Mouse (Mus musculus) embryonic facial prominence, embryonic 13.5 days (tissue): ENCODE measurements around the gene D7Ertd443e. TPM values are rescaled to one million over a fixed set of nuclear protein-coding genes. Genes with fewer than 3 reads are reported as not detected.

ENCODE experiments used
- ATAC-seq: fragments of 200-750 bp; cut with Nextera tagmentation; 2 replicates; pipeline ENCODE4 v1.8.0; 2017; ENCODE audit warnings: low read depth; ENCODE audit not compliant: insufficient number of reproducible peaks, insufficient read depth, low FRiP score, low TSS enrichment
- H3K27ac ChIP-seq: fragments of 300-500 bp; sonication (generic); 2 replicates; pipeline ENCODE4 v1.5.1; 2015; ENCODE audit warnings: moderate library complexity, mild to moderate bottlenecking, inconsistent platforms
- H3K27me3 ChIP-seq: fragments of 300-500 bp; sonication (generic); 2 replicates; pipeline ENCODE4 v1.6.1; 2015; ENCODE audit warnings: mild to moderate bottlenecking, inconsistent platforms
- H3K36me3 ChIP-seq: fragments of 300-500 bp; sonication (generic); 2 replicates; pipeline ENCODE4 v1.6.1; 2015; ENCODE audit warnings: mild to moderate bottlenecking, inconsistent platforms
- H3K4me1 ChIP-seq: fragments of 300-500 bp; sonication (generic); 2 replicates; pipeline ENCODE4 v1.6.1; 2015; ENCODE audit warnings: inconsistent platforms
- H3K4me2 ChIP-seq: fragments of 300-500 bp; sonication (generic); 2 replicates; pipeline ENCODE4 v1.6.1; 2015; ENCODE audit warnings: moderate library complexity, mild to moderate bottlenecking, inconsistent platforms
- H3K4me3 ChIP-seq: fragments of 300-500 bp; sonication (generic); 2 replicates; pipeline ENCODE4 v1.5.1; 2015; ENCODE audit warnings: mild to moderate bottlenecking, inconsistent platforms
- H3K9ac ChIP-seq: fragments of 300-500 bp; sonication (generic); 2 replicates; pipeline ENCODE4 v1.6.1; 2015; ENCODE audit warnings: mild to moderate bottlenecking, inconsistent platforms
- H3K9me3 ChIP-seq: fragments of 300-500 bp; sonication (generic); 2 replicates; pipeline ENCODE4 v1.6.1; 2016; ENCODE audit warnings: inconsistent platforms
- WGBS: fragments of 180-500 bp; shearing (Covaris S2); methylation state at CpG from one replicate; pipeline ENCODE4 v1.1.7; 2015; ENCODE audit warnings: mixed read lengths; 5-methylcytosine and 5-hydroxymethylcytosine counted together
- polyA plus RNA-seq: library from polyadenylated mRNA; unstranded; fragments of >200 nt; fragmentation: Nextera tagmentation; extraction: Ambion mirVana; gene quantifications from 2 replicates; pipeline ENCODE4 v1.2.1, GENCODE M21; 2015

D7Ertd443e gene
- polyA plus RNA-seq, 1 experiment from 2014 or later: 0.08 TPM

DNA sequence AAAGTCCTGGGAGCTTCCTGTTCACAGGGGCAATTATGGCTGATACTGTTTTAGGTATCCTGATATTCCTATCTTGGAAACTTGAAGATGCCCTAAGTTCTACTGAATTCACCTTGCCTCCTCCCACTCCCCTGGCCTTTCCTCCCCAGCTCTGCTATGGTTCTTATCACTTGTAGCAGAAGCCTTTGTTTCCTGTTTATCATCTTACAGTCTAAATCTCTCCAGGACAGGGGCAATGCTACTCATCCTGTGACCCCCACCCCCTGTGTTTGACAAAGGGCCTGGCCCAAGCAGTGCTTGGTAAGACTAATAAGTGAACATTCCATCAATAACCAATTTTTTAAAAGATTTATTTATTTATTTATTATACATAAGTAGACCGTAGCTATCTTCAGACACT is 144.9 kb downstream of the D7Ertd443e start:
- H3K4me2 ChIP-seq: no peak overlapping the region
- no peak overlapping the region for H3K27ac ChIP-seq
- no peak overlapping the region for H3K4me3 ChIP-seq
- no peaks in the 10 kb centered on the region for H3K9me3 ChIP-seq
- 91% methylated on average over 1 of the region's 1 CpGs for WGBS
- no peaks in the 10 kb centered on the region for H3K4me1 ChIP-seq
- H3K36me3 ChIP-seq: no peaks in the 10 kb centered on the region
- H3K27me3 ChIP-seq: no peaks in the 10 kb centered on the region
- no peak overlapping the region for H3K9ac ChIP-seq
- no peak for ATAC-seq

DNA sequence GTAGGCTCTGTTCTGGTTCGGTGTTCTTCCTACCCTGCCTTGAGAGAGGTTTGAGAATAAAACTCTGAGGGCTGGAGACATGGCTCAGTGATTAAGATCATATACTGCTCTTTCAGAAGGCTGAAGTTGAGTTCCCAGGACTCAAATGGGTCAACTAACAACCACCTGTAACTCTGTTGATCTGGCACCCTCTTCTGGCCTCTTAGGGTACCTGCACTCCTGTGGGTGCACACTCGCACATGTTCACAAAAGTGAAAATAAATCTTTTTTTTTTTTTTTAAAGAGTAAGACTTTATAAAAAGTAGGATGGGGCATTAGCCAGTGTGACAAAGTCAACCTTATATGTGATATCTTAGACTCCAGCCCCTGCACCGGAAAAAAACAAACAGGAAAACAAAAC is 146.6 kb downstream of the D7Ertd443e start:
- H3K9ac ChIP-seq: no peak overlapping the region
- no peaks in the 10 kb centered on the region for H3K27me3 ChIP-seq
- H3K9me3 ChIP-seq: no peaks in the 10 kb centered on the region
- H3K4me1 ChIP-seq: no peaks in the 10 kb centered on the region
- H3K4me2 ChIP-seq: no peak overlapping the region
- WGBS: 98% methylated on average over 3 of the region's 3 CpGs
- no peak overlapping the region for H3K27ac ChIP-seq
- H3K4me3 ChIP-seq: no peak overlapping the region
- H3K36me3 ChIP-seq: no peaks in the 10 kb centered on the region
- ATAC-seq: no peak

DNA sequence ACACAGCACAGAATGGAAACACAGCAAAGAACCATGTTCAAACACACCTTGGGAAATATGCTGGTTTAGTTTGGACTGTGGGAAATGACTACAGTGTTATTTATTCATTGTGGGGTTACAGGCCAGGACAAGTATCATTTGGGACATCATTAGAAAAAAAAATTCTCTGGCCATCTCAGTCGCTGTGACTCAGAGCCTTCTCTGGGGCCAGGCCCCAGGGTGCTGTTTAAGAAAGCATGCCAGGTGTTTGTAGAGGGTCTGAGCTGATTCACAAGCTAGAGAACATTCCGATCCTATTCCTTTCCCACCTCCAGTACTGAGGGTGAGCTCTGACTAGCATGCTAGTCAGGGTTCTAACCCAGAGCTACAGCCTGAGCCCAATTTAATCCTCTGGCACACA is 148.1 kb downstream of the D7Ertd443e start:
- 81% methylated on average over 2 of the region's 2 CpGs for WGBS
- no peaks in the 10 kb centered on the region for H3K27me3 ChIP-seq
- no peaks in the 10 kb centered on the region for H3K4me1 ChIP-seq
- H3K36me3 ChIP-seq: no peaks in the 10 kb centered on the region
- no peak overlapping the region for H3K4me2 ChIP-seq
- no peak overlapping the region for H3K9ac ChIP-seq
- H3K9me3 ChIP-seq: no peaks in the 10 kb centered on the region
- no peak for ATAC-seq
- no peak overlapping the region for H3K27ac ChIP-seq
- H3K4me3 ChIP-seq: no peak overlapping the region

GRCm38 (mm10) chr7:134236727-134237126 is 148.7 kb downstream of the D7Ertd443e start:
- Histone ChIP-seq H3K36me3 (no peaks in the 10 kb centered on the region), H3K27ac (no peak overlapping the region), H3K9ac (no peak overlapping the region), H3K4me1 (peaks cover 3% of the 10 kb centered on the region), H3K4me2 (no peak overlapping the region), H3K27me3 (no peaks in the 10 kb centered on the region), H3K4me3 (no peak overlapping the region), H3K9me3 (no peaks in the 10 kb centered on the region)
- ATAC-seq: no peak

GRCm38 (mm10) chr7:134235552-134235951 is 149.9 kb downstream of the D7Ertd443e start:
- no peak overlapping the region for H3K4me2 ChIP-seq
- 76% methylated on average over 2 of the region's 2 CpGs for WGBS
- H3K9me3 ChIP-seq: no peaks in the 10 kb centered on the region
- H3K36me3 ChIP-seq: no peaks in the 10 kb centered on the region
- H3K4me1 ChIP-seq: peaks cover 6% of the 10 kb centered on the region
- no peaks in the 10 kb centered on the region for H3K27me3 ChIP-seq
- no peak for ATAC-seq
- no peak overlapping the region for H3K9ac ChIP-seq
- no peak overlapping the region for H3K27ac ChIP-seq
- no peak overlapping the region for H3K4me3 ChIP-seq

GRCm38 (mm10) chr7:134231378-134232346 is 153.8 kb downstream of the D7Ertd443e start, which contains the start of gene Adam12:
TSS of gene Adam12 (minus strand) at chr7:134232146.
- no peak for ATAC-seq
- Histone ChIP-seq H3K27me3 (peaks cover 11% of the 10 kb centered on the region; the same call in 1 of the 2 replicates), H3K9me3 (no peaks in the 10 kb centered on the region), H3K4me1 (peaks cover 6% of the 10 kb centered on the region), H3K4me2 (no peak within 1 kb of the TSS), H3K36me3 (no peaks in the 10 kb centered on the region), H3K27ac (no peak within 1 kb of the TSS), H3K4me3 (no peak within 1 kb of the TSS), H3K9ac (no peak within 1 kb of the TSS)
- 65% methylated on average over 14 of the region's 14 CpGs for WGBS

GRCm38 (mm10) chr7:134230708-134231107 is 154.8 kb downstream of the D7Ertd443e start:
- Histone ChIP-seq H3K27me3 (peaks cover 20% of the 10 kb centered on the region), H3K9me3 (no peaks in the 10 kb centered on the region), H3K27ac (no peak overlapping the region), H3K4me3 (no peak overlapping the region), H3K36me3 (no peaks in the 10 kb centered on the region), H3K4me1 (peaks cover 6% of the 10 kb centered on the region), H3K4me2 (no peak overlapping the region), H3K9ac (no peak overlapping the region)
- ATAC-seq: no peak
- 81% methylated on average over 3 of the region's 3 CpGs for WGBS

DNA sequence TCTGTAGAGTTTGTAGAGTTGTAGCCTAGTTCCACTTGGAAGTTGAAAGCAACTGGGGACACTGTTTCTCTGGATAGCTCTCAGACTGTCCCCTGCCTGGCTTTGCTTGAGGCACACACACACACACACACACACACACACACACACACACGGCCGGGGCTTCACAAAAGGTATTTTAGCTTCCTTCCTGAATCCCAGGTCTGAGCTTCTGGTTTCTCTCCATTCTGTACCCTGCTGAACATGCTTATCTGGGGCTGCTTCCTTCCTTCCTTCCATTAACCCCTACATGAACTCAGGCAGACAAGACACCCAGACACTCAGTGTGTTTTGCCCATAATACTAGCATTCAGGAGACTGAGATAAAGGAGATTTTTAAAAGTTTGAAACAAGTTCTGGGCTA is 155.6 kb downstream of the D7Ertd443e start:
- WGBS: 67% methylated on average over 2 of the region's 2 CpGs

DNA sequence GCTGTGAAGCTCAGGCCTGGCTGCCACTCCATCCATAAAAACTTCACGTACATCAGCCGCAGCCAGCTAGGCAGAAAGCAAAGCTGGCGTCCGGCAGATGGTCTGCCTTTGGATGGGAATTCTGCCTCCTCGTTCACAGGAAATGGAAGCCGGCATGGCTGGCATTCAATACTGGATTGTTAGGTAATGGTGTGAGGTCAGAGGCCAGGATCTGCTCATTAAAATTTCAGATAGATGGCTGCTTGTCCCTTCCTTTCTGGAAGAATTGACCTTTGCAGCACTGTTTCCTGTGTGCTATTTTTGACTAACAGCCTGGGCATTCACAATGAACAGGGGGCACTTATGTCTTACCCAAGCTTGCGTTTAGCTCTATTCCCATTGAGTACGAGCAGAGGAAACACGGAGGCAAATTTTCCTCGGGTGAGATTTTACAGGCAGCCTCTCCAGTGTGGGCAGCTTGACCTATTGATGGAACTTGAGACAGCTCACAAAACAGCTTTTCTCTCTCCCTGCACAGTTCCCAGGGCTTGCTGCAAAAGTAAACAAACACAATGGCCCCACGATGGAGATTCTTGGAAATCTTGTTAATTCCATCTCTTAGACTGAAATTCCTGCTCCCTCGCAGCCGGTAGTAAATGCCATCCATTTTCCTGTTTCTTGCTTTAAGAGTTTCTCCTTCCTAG is 157.5 kb downstream of the D7Ertd443e start:
- no peak overlapping the region for H3K4me3 ChIP-seq
- no peak overlapping the region for H3K9ac ChIP-seq
- ATAC-seq: no peak
- H3K9me3 ChIP-seq: no peaks in the 10 kb centered on the region
- peaks cover 35% of the 10 kb centered on the region for H3K27me3 ChIP-seq
- no peak overlapping the region for H3K4me2 ChIP-seq
- H3K4me1 ChIP-seq: peaks cover 12% of the 10 kb centered on the region
- WGBS: 22% methylated on average over 13 of the region's 13 CpGs
- H3K36me3 ChIP-seq: no peaks in the 10 kb centered on the region
- 0 out of 2 replicates have a peak overlapping the region, but pooled peaks have one; percentile 45 for H3K27ac ChIP-seq

More for the DNA sequence above, 155.6 kb downstream of the D7Ertd443e start:
- ATAC-seq: no peak
- H3K4me1 ChIP-seq: peaks cover 6% of the 10 kb centered on the region
- H3K9ac ChIP-seq: no peak overlapping the region
- no peak overlapping the region for H3K4me3 ChIP-seq
- H3K9me3 ChIP-seq: no peaks in the 10 kb centered on the region
- H3K36me3 ChIP-seq: no peaks in the 10 kb centered on the region
- H3K27me3 ChIP-seq: peaks cover 27% of the 10 kb centered on the region
- H3K4me2 ChIP-seq: no peak overlapping the region
- H3K27ac ChIP-seq: no peak overlapping the region

DNA sequence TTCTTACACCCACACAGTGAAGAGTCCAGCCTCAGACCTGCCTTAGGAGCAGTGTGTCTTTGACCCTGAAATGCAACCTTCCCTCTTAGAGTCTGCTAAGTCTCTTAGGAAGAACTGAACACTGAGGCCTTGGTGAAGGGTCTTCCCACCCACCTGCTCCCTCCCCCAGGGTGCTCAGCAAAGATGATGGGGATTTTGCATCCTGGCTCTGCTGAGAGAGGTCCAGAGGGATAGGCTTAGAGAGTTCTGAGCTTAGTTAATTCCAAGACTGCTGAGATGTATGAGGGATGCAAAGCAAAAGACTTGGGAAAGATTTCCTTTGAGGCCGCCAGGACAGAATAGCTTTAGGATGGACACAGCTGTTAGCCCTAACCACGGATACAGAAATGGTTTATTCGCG is 158.4 kb downstream of the D7Ertd443e start:
- no peaks in the 10 kb centered on the region for H3K9me3 ChIP-seq
- H3K27me3 ChIP-seq: peaks cover 35% of the 10 kb centered on the region
- WGBS: 69% methylated on average over 4 of the region's 4 CpGs
- H3K9ac ChIP-seq: no peak overlapping the region
- no peaks in the 10 kb centered on the region for H3K36me3 ChIP-seq
- H3K27ac ChIP-seq: no peak overlapping the region
- no peak for ATAC-seq
- no peak overlapping the region for H3K4me2 ChIP-seq
- peaks cover 12% of the 10 kb centered on the region for H3K4me1 ChIP-seq
- no peak overlapping the region for H3K4me3 ChIP-seq

DNA sequence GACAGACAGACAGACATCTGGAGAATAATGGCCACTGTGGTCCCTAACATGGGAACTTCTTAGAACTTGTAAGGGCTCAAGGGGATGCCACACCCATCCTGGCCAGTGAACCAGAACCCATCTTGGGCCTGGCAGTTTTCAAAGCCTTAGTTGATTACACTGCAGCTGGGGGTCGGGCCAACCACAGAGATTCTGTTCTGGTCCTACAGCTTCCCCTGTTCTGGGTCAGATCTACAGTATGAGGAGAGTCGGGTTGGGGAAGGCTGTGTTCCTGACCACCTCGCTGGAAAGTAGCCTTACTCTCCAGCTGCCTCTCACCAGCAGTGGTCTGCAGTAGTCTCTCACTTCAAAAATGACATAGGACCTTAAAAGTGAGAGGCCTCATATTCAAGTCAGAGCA is 159.2 kb downstream of the D7Ertd443e start:
- no peak for ATAC-seq
- Histone ChIP-seq H3K4me3 (no peak overlapping the region), H3K27me3 (peaks cover 35% of the 10 kb centered on the region), H3K27ac (no peak overlapping the region), H3K36me3 (no peaks in the 10 kb centered on the region), H3K4me1 (peaks cover 7% of the 10 kb centered on the region; the same call in 1 of the 2 replicates), H3K9me3 (no peaks in the 10 kb centered on the region), H3K9ac (no peak overlapping the region), H3K4me2 (no peak overlapping the region)
- 70% methylated on average over 3 of the region's 3 CpGs for WGBS
